Mouse (Mus musculus): ENCODE results near the gene Tfip11.
"Not testable (repeated sequence)": the region's sequence is repeated elsewhere in the genome, so short reads cannot be mapped to it uniquely, and the experiment has no call there.

Gene Tfip11

DNA sequence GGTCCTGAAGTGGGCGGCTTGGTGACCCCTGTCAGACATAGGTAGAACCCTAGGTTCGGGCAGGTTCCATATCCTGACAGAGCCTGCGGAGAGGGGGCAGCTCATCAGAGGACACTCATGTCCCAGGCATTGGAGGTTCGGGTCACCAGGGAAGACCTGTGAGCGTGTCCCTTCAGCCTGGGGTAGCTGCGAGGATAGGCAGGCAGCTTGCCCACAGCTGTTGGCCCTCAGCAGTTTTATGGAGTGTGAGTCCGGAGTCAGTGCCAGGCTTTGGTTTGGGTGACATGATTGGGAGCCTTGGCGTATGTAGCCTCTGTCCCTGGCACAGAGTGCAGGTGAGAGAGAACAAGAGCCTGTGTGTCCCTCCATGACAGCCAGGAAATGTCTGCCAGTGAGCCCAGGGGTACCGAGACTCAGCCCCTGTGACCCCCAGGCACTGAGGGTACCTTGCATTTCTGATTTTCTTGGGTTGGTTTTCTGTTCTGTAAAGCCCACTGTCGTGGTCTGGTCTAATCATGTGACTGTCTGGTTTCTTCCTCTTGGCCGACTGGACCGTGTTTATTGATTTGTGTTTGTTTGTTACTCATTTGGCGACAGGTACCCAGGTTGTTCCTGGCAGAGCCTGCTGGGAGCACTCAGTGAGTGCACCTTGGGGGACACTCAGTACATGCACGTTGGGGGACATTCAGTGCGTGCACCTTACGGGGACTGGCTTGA lies 36.2 kb upstream of the Tfip11 start:
- in situ Hi-C loops (cut with MboI): no loop called here

DNA sequence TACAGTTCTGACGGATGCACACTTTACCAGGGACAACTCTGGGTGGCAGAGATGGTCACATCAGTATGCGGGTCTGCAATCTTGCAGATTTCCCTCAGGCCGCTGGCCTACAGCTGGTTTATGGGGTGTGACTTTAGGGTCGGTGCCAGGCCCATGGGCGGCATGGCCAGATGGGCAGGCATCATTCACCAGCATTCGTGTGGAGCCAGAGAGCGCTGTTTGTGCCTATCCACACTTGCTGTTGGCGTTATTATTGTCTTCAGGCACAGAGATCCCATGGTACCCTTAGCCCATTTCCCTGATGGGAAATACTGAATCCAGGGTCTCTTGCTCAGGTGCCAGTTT lies 35.6 kb upstream of the Tfip11 start:
- in situ Hi-C loops (cut with MboI): no loop called here

DNA sequence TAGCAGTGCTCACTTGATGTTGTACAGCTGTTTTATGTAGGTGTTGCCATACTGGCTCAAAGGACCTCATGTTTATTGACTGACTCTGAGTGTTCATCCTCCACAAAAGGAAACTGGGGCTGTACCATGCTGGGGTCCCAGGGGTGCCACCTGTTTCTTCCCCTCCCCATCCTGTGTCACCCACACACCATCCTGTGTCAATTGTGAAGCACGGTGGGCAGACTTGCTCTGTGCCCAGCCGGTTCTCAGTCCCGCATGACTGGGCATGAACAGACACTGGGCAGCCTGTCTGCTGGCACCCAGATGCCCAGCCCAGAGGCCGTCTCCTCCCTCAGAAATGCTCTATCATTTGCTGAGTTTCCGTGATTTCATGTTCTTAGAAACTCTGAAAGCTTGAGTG lies 34.3 kb upstream of the Tfip11 start:
- in situ Hi-C loops (cut with MboI): no loop called here

DNA sequence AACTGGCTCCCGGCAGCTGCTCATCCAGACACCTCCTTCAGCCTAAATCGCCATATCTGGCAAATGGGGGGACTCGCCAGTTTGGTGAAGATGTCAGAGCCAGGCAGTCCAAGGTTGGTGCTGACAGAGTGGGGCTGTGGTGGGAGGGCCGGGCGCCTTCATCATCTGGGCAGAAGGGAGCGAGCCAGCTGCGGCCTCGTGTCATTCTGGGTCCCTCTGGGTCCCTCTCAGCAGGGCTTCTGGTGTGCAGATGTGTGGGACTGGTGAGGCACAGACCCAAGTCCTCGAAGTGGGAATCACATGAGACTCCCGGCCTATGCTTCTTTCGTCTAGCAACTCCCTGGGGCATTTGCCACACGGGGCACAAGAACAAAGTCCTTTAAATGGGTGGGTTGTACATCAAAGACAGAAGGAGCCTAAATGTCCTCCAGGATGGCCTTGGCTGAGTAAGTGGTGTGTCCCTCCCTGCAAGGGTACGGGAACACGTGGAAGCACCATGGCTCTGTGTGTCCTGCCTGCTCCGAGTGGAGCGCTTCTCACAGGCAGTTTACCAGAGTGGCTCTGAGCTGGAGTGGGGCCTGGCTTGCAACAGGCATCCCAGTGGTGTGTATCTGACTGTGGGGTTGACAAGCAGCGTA lies 33.7 kb upstream of the Tfip11 start:
- in situ Hi-C loops (cut with MboI): no loop called here

DNA sequence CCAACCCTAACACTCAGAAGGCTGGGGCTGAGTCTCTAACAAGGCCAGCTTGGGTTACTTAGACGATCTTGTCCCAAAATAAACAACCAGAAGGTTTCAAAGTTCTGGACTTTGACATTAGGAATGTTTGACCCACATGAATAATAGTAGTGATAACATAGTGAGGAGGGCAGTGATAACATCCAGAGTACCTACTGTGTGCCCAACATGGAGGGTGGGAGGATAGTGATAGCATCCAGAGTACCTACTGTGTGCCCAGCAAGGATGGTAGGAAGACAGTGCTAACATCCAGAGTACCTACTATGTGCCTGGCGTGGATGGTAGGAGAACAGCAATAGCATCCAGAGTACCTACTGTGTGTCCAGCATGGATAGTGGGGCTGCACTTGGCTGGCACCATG lies 32.4 kb upstream of the Tfip11 start:
- in situ Hi-C loops (cut with MboI): no loop called here

DNA sequence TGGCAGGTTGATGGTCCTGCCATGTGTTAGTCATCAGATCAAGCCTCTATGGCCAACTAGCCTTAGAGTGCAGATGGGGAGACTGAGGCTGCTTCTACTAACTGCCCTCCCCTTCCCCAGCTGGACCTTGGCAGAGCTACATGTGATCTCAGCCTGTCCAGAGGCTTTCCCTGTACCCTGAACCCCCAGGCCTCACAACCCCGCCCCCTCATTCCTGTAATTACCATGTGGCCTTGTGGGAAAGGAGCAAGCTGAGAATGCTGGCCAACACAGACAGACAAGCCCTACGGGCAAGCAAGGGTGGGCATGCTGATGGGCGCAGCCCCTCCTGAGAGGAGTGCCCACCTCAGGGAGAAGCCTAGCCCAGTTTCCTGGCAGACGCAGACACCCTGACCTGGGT lies 31.5 kb upstream of the Tfip11 start:
- in situ Hi-C loops (cut with MboI): no loop called here

DNA sequence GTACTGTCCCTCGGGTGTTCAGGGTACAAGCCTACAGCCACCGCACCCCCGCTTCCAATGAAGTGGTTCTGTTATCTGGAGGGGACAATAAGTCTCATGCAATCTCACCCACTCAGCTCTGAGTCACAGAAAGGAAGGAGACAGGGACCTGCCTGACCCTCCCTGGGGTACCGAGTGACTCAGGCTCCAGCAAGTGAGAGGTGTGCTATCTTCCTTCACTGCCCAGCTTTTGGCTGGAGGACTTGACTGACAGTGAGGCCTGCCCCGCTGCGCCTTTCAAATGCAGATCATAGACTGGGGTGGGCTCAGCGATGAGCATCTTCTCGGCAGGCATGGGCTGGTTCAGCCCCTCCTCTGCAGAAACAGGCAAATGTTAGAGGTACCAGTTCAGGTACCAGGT lies 31.0 kb upstream of the Tfip11 start:
- in situ Hi-C loops (cut with MboI): no loop called here

DNA sequence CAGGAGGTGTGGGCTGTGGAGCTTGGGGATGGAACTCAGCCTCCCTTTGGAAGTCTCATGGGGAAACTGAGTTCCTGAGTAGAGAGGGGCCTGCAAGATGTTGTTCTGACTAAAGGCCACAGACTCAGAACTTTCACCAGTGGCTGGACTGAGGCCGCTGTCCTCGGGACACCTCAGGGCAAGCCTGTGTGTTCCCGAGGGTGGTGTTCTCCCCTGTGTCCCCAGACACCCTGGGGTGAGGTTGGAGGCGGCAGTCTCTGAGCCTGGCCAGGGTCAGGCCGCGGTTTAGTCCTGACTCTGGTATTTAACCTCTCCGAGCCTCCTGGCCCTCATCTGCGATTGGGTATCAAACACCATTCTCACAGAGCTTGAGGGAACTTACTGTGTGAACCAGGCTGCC lies 30.6 kb upstream of the Tfip11 start:
- in situ Hi-C loops (cut with MboI): no loop called here

DNA sequence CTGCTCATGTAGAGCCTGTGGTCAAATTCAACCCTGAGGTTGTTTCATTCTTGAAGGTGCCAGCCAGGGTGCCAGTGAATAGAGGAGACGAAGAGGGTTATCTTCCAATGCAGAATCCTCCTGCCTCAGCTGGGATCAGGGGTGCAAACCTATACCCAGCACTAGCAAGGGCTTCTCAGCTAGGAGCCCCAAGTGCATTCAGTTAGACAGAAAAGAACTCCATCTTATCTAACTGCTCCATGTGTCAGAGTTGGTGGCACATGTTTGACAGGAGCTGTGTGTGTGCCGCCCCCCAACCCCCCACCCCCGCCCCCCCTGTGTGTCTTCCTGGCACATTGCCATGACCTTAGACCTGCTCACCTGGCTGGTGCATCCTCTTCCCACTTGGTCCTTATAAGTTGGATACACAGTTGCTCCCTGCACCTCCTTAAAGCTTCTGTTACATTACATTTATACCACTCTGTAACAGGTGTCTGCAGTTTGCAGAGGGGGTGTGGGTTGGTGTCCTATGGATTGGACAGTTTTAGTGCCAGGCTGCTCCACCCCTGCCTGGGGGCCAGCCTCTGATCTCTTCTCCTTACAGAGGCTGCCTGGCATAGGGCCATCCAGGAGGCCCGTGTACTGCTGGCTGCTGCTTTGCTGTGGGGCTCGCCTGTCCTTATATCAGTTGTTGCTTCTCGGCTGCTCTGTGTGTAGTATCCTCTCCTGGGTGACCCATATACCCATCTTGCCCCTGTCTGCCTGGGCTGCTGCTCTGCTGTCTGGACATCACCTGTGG lies 29.6 kb upstream of the Tfip11 start:
- in situ Hi-C loops (cut with MboI): no loop called here

DNA sequence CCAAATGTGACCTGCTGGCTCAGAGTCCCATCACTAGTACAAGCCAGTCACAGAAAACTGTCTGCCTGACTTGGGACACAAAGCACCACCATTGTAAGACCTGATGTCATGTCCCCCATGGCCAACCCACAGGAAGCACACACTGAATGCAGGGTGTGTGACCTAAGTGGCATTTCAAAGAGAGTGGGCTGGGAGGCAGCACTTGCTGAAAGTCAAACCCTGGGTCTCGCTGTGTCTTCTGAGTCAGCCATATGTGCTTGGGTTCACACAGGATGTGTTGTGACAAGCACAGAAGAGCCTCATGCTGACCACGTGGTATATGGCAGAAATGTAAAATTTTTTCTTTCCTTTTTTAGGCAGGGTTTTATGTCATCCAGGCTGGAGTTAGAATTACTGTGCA lies 28.9 kb upstream of the Tfip11 start:
- in situ Hi-C loops (cut with MboI): no loop called here

DNA sequence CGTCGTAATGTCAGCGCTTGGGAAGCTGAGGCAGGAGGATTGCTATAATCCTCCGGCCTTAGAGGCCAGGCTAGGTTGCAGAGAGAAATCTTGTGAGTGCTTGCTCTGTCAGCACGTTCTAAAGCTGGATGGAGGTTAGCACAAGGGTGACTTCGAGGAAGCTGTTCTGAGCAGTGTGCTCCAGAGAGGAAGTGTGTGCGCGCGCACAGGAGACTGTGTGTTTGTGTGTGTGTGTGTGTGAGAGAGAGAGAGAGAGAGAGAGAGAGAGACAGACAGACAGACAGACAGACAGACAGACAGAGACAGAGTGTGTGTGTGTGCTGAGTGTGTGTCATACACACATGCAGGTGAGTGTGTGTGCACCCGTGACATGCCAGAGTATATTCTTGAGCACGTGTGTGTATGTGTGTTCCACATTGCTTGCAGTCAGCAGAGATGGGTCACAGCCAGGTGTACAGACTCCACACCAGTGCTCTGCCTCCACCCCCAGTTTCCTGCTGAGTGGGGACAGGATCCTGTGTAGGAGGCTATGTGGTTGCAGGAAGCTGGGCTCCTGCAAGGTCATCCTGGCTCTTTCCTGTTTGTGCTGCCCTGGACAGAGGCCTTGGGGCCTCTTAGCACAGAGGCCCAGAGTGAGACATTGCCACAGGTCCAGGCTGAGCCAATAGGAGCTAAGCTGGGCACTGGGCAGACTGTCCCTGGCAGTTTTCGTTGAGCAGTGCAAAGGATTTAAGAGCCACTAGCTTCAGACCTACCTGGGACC lies 27.8 kb upstream of the Tfip11 start:
- in situ Hi-C loops (cut with MboI): no loop called here

DNA sequence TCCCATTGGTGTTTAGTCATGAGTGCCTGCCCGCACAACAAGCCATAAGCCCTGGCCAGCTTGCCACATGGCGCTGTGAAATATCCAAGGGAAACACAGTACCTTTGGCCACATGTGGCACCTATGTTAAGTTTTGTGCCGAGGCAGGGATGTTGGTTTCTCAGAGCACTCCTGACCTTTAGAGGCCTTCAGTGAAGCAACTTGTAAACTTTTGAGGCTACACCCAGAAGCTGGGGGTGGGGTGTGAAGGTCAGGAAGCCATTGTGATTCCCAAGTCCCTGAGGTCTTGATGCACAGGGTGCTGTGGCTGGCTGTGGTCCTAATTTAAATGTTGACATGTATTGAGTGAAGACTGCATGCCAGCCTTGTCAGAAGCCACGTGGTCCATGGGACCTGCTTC lies 26.8 kb upstream of the Tfip11 start:
- in situ Hi-C loops (cut with MboI): no loop called here

DNA sequence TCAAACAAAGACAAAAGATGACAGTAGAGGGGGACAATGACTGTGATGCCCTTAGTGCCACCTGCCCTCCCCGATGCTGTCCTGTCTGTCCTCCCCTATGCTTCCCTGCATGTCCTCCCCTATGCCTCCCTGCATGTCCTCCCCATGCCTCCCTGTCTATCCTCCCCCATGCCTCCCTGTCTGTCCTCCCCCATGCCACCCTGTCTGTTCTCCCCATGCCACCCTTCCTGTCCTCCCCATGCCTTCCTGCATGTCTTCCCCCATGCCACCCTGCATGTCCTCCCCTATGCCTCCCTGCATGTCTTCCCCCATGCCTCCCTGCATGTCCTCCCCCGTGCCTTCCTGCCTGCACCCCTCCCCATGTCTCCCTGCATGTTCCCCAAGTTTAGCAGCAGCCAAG lies 26.0 kb upstream of the Tfip11 start:
- in situ Hi-C loops (cut with MboI): no loop called here

DNA sequence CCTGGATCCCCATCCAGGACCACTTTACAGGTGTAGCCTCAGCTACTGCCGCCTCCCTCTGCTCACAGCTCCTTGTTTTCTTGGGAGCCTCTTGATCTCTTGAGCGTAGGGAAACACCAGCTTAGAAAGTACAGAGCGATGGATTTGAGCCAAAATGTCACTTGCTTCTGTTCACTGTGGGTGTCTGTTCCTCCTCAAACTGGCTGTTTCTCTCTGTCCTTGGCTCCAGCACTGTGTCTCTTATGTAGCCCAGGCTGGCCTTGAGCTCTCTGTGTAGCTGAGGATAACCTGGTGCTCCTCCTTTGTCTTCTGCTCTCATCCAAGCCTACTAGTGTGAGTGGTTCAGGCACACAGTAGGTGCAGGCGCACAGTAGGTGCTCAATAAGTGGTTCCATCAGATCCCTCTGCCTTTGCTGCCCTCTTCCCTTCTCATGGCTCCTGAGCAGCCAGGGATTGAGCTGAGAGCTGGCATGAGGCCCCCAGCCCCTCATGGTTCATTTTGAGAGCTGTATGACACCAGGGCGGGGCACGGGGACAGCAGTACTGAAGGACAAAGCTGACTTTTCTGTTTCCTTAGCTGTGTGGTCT lies 25.3 kb upstream of the Tfip11 start:
- in situ Hi-C loops (cut with MboI): no loop called here

DNA sequence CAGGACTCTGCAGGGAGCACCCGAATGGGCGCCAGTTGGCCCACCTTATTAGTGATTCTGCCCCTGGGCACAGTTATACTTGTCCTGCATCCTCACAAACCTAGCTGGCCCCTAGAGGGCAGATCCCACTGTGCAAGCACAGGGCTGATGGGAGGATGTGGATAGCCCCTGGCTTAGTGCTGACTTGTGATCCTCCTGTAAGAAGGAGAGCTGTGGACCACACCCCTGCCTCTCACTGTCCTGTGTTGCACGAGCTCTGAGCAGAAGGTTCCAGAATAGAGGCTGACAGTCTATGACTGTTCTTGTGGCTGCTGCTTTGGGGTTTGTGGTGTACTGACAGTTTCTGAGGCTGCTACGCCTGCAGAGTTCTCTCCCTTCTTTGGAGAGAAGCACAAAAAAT lies 24.5 kb upstream of the Tfip11 start:
- in situ Hi-C loops (cut with MboI): no loop called here

DNA sequence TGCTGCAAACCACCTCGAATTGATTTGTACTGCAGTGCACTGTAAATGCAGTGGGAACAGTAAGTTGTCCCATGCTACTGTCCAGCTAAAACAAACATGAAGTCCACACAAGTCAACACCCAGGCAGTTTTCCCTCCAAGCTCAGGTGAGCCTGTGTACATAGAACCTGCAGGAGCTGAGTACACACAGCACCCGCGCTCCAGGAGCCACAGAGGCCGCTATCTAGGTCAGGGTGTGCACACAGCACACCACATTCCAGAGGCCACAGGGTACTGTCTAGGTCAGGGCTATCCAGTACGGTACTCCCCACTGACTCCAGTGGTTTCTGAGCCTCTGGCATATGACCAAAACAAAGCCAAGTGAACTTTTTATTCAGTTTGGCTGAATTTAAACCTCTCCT lies 23.8 kb upstream of the Tfip11 start:
- in situ Hi-C loops (cut with MboI): no loop called here

DNA sequence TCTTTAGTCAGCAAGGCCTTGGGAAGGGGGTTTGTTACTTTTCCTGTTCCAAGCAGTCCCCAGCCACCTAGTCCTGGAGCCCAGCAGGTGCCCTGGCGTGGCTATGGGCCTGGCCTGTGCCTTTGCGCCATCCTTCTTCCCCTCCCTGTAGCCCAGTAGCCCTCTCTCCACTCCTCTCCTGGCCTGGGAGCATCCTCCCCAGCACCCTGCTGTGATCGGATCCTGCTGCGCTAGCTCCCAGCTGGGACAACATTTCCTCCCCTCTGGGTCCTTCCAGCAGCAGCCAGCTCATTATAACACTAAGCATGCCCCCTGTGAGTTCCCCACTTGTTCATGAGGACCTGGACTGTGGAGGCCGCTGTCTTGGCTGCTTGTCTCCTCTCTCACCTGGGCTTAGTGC lies 20.3 kb upstream of the Tfip11 start:
- in situ Hi-C loops (cut with MboI): no loop called here

DNA sequence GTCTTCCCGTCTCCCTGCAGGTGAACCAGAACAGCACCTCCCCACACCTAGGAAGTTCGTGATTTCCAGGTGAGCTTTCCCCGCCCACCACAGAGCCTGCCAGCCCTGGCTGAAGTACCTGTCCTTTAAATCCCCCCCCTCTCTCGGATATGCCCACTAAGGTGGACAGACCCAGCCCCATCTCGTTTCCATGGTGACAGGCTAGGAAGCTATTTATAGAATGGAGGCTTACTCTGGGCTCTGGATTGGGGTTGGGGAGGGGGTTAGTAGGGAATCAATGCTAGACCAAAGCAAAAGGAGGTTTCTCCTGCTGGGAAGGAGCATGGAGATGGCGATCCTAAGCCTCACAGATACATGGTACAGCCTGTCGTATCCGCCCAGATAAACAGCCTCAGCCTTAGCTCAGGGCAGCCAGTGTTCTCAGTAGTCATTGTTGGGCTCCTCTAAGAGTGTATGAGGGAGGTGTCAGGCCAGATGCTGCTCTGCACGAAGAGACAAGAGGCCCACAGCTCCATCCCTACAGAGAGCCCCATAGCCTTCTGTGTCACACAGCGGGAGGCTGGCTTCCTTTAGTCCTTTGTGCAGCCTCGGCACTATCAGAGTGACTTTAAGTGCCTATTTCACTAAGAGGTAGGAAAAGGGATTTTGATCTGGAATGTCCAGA lies 12.8 kb upstream of the Tfip11 start:
- in situ Hi-C loops (cut with MboI): no loop called here

DNA sequence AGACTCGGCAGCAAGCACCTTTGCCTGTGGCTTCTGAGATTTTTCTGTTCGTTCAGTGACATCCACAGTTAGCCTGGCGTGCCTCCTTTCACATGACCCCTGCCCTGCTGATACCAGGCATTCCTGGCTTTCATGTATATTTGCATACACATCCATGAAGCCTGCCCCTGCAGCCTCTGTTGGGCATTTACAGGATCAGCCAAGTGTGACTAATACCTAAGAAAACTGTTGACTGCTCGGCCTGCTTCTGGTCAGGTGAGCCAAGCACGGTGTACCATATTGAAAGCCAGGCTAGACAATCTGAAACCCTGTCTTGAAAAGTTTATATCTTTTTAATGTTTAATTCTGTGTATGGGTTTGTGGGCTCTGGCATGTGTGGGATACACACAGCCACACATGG lies 9.7 kb upstream of the Tfip11 start:
- in situ Hi-C loops (cut with MboI): no loop called here

DNA sequence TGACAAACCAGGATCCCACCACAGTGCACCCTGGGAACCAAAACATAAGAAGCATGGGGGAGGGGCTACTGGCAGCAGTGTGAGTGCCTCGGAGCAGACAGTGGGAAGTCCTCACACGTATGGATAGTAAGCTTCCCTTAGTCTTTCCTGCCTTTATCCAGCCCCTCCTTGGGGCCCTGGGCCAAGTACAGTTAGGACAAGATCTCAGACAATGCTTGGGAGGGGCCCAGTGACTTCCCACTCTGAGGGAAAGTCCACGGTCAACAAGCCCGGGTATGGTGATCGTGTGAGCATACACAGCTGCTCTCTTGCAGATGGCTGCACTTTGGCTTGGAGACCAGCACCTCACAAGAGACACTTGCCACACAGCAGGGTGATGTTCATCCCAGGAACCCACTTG lies 8.8 kb upstream of the Tfip11 start:
- in situ Hi-C loops (cut with MboI): no loop called here

DNA sequence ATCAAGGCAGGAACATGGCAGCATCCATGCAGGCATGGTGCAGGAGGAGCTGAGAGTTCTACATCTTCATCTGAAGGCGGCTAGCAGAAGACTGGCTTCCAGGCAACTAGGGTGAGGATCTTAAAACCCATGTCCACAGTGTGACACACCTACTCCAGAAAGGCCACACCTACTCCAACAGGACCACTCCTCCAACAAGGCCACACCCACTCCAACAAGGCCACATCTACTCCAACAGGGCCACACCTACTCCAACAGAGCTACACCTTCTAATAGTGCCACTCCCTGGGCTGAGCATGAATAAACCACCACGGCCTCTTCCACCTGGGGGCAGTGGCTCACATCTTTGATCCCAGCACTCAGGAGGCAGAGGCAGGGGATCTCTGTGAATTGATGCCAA lies 6.8 kb upstream of the Tfip11 start:
- in situ Hi-C loops (cut with MboI): not testable (repeated sequence)

DNA sequence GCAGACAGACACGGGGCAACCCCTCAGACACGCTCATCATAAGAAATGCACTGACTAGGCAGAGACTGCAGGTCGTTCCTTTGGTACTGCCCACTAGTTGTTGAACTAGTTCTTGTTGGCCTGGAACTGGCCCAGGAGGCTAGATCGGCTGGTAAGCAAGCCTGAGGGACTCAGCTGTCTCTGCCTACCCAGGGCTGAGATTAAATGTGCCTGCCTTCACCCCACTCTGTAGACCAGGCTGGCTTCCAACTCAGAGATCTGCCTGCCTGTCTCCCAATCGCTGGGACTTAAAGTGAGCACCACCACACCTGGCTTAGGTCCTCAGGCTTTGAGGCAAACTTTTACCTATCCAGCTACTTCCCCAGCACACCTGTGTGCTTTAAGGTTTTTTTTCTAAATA lies 5.8 kb upstream of the Tfip11 start:
- in situ Hi-C loops (cut with MboI): no loop called here
